Mouse (Mus musculus) lung, postnatal 0 days (tissue): ENCODE measurements around the gene Dcaf5.

Experiments
- CTCF ChIP-seq: IDR thresholded peaks from 2 replicates; pipeline ENCODE4 v1.5.1; 2016; ENCODE audit warnings: antibody characterized with exemption, mild to moderate bottlenecking
- EP300 ChIP-seq: IDR thresholded peaks from 2 replicates; pipeline ENCODE4 v1.6.1; 2016; ENCODE audit warnings: antibody characterized with exemption, mild to moderate bottlenecking, control low read depth

- no peak for TF ChIP-seq CTCF
- peak; percentile 55; the same call in 1 of the 2 replicates for TF ChIP-seq EP300
Observed at GRCm38 (mm10) chr12:80379831-80380457, 56.5 kb downstream of the Dcaf5 start.
